Mouse (Mus musculus) kidney, adult 11 months (tissue): ENCODE data around the gene Tmem14a.
"Not testable (repeated sequence)": the region's sequence is repeated elsewhere in the genome, so short reads cannot be mapped to it uniquely, and the experiment has no call there.

Experiments used
- DNase-seq: peaks from one replicate; pipeline ENCODE4 v3.0.0; 2022

Gene Tmem14a

DNA sequence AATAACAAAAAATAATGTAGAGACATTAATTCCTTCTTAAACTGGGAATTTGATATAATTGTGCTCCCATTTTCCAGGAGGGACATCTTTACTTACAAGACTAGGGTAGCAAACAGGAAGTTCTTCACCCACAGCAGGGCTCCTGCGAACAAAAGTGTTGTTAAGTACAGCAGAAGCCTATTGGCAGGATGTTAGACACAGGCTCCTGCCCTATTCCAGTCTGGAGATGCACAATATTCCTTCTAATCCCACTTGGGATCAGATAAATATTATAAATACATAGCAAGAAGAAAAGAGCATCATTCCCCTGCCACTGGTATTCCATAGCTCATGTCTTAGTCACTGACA is 34.9 kb downstream of the Tmem14a start:
- DNase-seq, result no peak

- DNase-seq, result no peak
Observed at GRCm38 (mm10) chr1:21253856-21254255, 35.5 kb downstream of the Tmem14a start.

GRCm38 (mm10) chr1:21255625-21256345 is 37.4 kb downstream of the Tmem14a start:
- DNase-seq, result no peak

- DNase-seq, result no peak
Observed at GRCm38 (mm10) chr1:21256391-21256790, 38.0 kb downstream of the Tmem14a start.

DNA sequence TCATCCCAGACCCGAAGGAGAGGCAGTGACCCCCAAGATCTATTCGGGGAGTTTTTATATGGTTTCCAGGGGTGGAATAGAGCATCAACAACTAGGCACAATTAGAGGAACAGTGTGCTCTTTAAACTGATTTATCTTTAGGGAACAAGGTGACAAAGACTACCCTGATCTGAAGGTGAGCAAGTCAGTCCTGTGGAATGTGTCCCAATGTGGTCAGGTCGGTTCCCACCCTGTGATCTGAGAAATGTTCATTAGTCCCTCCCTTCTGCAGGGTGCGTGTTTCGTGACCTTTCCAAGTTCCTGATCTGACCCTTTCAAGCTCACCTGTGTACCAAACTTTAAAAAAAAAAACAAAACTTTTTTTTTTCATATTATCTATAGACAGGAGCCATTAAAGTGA is 38.5 kb downstream of the Tmem14a start:
- DNase-seq, result no peak

DNA sequence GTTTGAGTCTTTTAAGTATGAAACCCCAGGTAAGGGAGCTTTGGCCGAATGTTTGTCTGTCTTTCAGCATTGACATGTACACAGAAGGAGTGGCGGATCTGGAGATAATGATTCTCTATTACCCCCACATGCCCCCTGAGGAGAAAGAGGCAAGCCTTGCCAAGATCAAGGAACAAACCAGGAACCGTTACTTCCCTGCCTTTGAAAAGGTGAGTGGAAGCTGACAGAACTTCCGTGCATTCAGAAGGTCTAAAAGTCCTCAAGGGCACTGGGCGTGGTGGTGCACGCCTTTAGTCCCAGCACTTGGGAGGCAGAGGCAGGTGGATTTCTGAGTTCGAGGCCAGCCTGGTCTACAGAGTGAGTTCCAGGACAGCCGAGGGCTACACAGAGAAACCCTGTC is 41.6 kb downstream of the Tmem14a start:
- DNase-seq, result not testable (repeated sequence)

DNA sequence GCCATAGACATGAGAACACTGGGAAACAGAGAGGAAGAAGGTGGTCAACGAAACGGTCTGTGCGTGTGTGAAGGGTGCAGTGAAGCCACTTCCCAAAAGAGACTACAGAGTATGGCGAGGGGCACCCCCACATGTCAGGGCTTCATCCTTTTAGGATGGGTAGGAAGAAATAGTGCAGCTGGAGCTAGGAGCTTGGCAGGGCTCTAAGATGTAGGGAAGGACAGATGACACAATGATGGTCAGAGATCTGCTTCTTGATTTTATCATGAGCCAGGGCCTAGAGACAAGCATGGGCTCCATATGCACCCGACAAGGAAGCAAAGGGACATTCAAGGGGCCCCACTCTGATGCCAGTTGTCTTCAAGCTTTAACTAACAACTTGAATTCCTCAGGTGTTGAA is 44.0 kb downstream of the Tmem14a start:
- no peak for DNase-seq

DNA sequence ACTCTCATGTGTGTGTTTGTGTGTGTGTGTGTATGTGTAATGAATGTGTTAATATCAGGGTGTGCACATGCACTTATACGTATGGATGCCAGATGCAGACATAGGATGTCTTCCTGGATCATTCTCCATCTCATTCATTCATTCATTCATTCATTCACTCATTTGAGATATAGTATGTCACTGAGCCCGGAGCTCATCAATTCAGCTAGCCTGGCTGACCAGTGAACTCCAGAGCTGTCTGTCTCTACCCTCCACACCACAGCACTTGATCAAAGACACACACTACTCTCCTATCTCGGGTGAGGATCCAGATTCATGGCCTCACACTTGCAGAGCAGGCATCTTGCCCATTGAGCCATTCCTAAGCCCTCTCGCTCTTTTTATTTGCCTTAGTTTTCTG is 45.6 kb downstream of the Tmem14a start:
- no peak for DNase-seq

GRCm38 (mm10) chr1:21264747-21265146 is 46.4 kb downstream of the Tmem14a start:
- DNase-seq, result no peak

DNA sequence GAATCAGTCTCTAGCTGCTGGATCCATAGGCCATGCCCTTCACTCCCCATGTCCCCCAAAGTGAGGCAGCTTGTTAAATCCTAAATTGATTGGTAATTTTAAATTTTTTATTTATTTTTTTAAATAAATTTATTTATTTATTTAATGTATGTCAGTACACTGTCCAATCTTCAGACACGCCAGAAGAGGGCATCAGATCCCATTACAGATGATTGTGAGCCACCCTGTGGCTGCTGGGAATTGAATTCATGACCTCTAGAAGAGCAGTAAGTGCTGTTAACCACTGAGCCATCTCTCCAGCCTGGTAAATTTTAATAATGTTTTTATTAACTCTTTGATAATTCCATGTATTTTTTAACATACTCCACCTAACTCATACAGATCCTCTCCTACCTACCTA is 48.4 kb downstream of the Tmem14a start:
- no peak for DNase-seq

DNA sequence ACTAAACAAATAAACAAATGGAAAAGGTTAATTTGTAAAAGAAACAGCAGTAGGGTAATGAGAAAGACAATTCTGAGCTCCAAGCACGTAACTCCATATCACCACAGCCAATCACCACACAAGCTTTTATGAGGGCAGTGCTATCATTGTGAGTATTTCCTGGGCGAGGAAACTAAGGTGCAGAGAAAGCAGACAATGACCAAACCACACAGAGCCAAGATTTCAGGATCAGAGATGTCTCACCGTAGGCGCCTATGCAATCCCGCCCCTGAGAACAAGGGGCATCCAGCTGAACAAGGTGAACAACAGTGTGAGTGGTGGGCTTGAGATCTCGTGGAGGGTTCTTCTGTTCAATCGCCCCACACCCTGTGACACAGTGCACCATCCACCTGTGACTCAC is 49.1 kb downstream of the Tmem14a start:
- not testable (repeated sequence) for DNase-seq

GRCm38 (mm10) chr1:21271343-21272055 is 53.1 kb downstream of the Tmem14a start:
- peak; percentile 52 for DNase-seq

- DNase-seq, result no peak
Observed at GRCm38 (mm10) chr1:21272056-21272431, 53.7 kb downstream of the Tmem14a start.

DNA sequence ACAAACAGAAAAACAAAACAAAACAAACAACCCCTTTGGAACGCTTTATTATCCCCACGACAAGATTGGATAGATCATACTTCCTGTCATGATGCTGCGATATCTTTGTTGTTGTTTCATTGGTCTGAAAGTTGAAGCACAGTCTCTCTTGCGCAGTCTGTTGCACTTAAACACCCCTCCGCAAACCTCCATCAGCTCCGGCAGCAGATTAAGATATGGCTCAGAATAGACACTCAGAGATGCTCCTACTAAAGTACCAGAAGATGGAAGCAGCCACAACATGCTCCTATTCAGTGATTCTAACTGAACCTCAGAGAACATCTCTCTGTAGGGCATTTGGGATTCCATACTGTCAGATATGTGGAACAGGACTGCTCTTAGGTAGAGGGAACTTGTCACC is 54.7 kb downstream of the Tmem14a start:
- DNase-seq, result no peak

DNA sequence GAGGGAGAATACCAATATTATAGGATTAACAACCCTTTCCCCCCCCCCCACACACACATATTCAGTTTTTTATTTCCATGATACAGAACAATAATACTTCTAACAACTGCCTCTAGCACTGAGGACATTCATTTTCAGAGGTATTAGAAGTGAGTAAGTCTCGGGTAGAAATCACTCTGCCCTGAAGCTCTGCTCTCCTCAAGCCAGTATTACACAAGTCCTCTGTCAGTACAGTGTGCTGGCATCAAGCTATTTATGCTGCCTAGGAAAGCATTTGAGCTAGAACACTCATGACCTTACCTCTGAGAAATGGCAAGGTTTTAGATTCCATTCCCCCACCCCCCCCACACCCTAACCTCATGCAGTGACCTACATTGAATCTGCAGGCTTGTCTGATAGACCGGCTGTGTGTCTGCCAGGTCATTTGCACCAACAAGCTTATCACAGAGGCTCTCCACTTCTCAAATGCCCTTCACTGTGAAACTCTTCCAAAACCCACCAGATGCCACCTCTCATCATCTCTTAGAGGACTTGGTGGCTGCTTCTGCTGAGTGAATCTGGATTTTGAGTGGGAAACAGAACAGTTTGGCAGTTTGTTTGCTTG is 56.2 kb downstream of the Tmem14a start:
- no peak for DNase-seq

GRCm38 (mm10) chr1:21275366-21275765 is 57.0 kb downstream of the Tmem14a start:
- not testable (repeated sequence) for DNase-seq

GRCm38 (mm10) chr1:21276158-21276557 is 57.8 kb downstream of the Tmem14a start:
- DNase-seq, result not testable (repeated sequence)
